ENCODE assay signal across 25 mouse cellular contexts in genomic region chr9:92309077-92309476, GRCm38 (mm10). TPM values are rescaled to one million over a fixed set of nuclear protein-coding genes. Genes with fewer than 3 reads are reported as not detected.
"Had no signal": no experiment of that assay in that cellular context is flagged by ENCODE, and none has a peak within 500 bp of the region (broad histone marks: within the 10 kb centered on the region; RNA-seq: fewer than 3 reads in every experiment).

Gene 1700057G04Rik, plus strand, starts transcription at chr9:92309377.

- DNase-seq: retina, postnatal 1 day; right cerebral cortex, adult 18-20 months; right cerebral cortex, postnatal 14 days; right cerebral cortex, postnatal 25 days; right cerebral cortex, postnatal 4 days; spleen, adult 18-20 months; thymus, adult 18-20 months; thymus, adult 2 months; thymus, postnatal 14 days; thymus, postnatal 25 days; thymus, postnatal 36 days; thymus, postnatal 4 days had no signal

- H3K4me3 ChIP-seq: neural tube, embryonic 12.5 days; neural tube, embryonic 13.5 days; neural tube, embryonic 15.5 days; stomach, embryonic 15.5 days had no signal

- H3K36me3 ChIP-seq: neural tube, embryonic 12.5 days; neural tube, embryonic 13.5 days; neural tube, embryonic 15.5 days; stomach, embryonic 15.5 days had no signal

- H3K4me1 ChIP-seq: neural tube, embryonic 12.5 days; neural tube, embryonic 13.5 days; neural tube, embryonic 15.5 days; stomach, embryonic 15.5 days had no signal

- H3K27me3 ChIP-seq: neural tube, embryonic 12.5 days; neural tube, embryonic 13.5 days; neural tube, embryonic 15.5 days; stomach, embryonic 15.5 days had no signal

- H3K27ac ChIP-seq: neural tube, embryonic 12.5 days; neural tube, embryonic 13.5 days; neural tube, embryonic 15.5 days; stomach, embryonic 15.5 days; stomach, postnatal 0 days had no signal

RNA-seq across cellular contexts. Expression of gene 1700057G04Rik, which starts in this region (rescaled TPM):
- polyA plus RNA-seq: neural tube, embryonic 11.5 days; neural tube, embryonic 12.5 days; neural tube, embryonic 13.5 days; neural tube, embryonic 14.5 days; neural tube, embryonic 15.5 days; small intestine, adult 2 months; spleen, adult 2 months; stomach, embryonic 14.5 days; stomach, embryonic 15.5 days; stomach, embryonic 16.5 days; stomach, postnatal 0 days; thymus, adult 2 months; thymus, postnatal 0 days; urinary bladder, adult 2 months had no signal
